11 mouse cellular contexts compared by ENCODE assay signal in the genomic region with DNA sequence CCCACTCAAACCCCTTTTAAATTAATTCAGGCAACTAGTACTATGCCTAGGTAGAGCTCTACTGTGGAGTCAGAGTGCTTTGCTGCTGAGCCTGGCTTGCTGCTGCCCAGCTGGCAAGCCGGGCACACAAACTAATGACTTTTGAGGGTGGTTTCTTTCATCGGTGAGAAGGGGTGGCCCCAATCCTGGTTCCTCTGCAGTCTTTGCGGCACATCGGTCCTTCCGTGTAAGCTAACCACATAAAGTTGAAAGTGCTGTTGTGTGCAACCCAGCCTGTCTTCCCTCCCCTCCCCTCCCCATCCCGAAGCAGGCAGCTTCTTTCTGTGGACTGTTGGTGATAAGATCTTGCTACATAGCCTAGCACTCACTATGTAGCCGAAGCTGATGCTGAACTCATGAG. TPM values are rescaled to one million over a fixed set of nuclear protein-coding genes. Genes with fewer than 3 reads are reported as not detected.
DNase-seq lines count a peak whose midpoint lies in the region; ATAC-seq lines count a peak whose summit lies in the region.
"Had no signal": no experiment of that assay in that cellular context is flagged by ENCODE, and none has a peak within 500 bp of the region (broad histone marks: within the 10 kb centered on the region; RNA-seq: fewer than 3 reads in every experiment).

No protein-coding gene starts in this region.

- no peak overlapping the region for H3K4me3 ChIP-seq in liver, embryonic 12.5 days
- H3K4me3 ChIP-seq: midbrain, embryonic 13.5 days had no signal

- H3K27ac ChIP-seq in liver, embryonic 12.5 days, result no peak overlapping the region
- H3K27ac ChIP-seq: midbrain, embryonic 13.5 days had no signal

- H3K4me1 ChIP-seq in liver, embryonic 12.5 days, result peaks cover 30% of the 10 kb centered on the region
- H3K4me1 ChIP-seq: midbrain, embryonic 13.5 days had no signal

- H3K27me3 ChIP-seq in liver, embryonic 12.5 days (replicated peaks), result peaks cover 9% of the 10 kb centered on the region; the same call in 1 of the 2 replicates
- H3K27me3 ChIP-seq: midbrain, embryonic 13.5 days; Patski had no signal

- no peak overlapping the region for H3K4me2 ChIP-seq in liver, embryonic 12.5 days
- H3K4me2 ChIP-seq: midbrain, embryonic 13.5 days had no signal

- H3K9me3 ChIP-seq in liver, embryonic 12.5 days (replicated peaks), result no peaks in the 10 kb centered on the region

- H3K9ac ChIP-seq in liver, embryonic 12.5 days, result no peak overlapping the region
- H3K9ac ChIP-seq: midbrain, embryonic 13.5 days had no signal

- DNase-seq in liver, result peak; percentile 37
- DNase-seq in brain, adult 2 months (ENCODE audit: low read depth, low spot score), result peak; percentile 44
- peak; percentile 72 for DNase-seq in thymus, postnatal 0 days (ENCODE audit: low spot score)
- DNase-seq in kidney, adult 11 months, result no peak
- no peak for DNase-seq in retina, postnatal 1 day
- no peak for DNase-seq in kidney, adult 8-10 months
- DNase-seq: heart, postnatal 4 days had no signal

- H3K36me3 ChIP-seq in liver, embryonic 12.5 days, result no peaks in the 10 kb centered on the region
- H3K36me3 ChIP-seq: midbrain, embryonic 13.5 days had no signal

- 18% methylated on average over 7 of the region's 7 CpGs for WGBS in liver, embryonic 12.5 days (ENCODE audit: insufficient replicate concordance)

- no peak for ATAC-seq in liver, embryonic 12.5 days
- ATAC-seq in megakaryocyte-erythroid progenitor cell, adult 5-6 weeks (replicated peaks; ENCODE audit: low FRiP score, low TSS enrichment, poor library complexity, severe bottlenecking), result peak; percentile 59
- ATAC-seq: midbrain, embryonic 13.5 days; Patski had no signal

RNA-seq across cellular contexts. Expression of gene Milr1, which starts 1.1 kb away (rescaled TPM):
- polyA plus RNA-seq in liver, embryonic 12.5 days (2016; fragmentation: Nextera tagmentation; extraction: Ambion mirVana), result 2.2 and 2.7 TPM in 2 replicates
- 1.3 and 2.7 TPM in 2 replicates for total RNA-seq in megakaryocyte-erythroid progenitor cell, adult 5-6 weeks (2014; fragmentation: Nextera tagmentation)
- 3.4 and 3.5 TPM in 2 replicates for total RNA-seq in megakaryocyte-erythroid progenitor cell, adult 5-6 weeks (2017)
- polyA plus RNA-seq in thymus, postnatal 0 days (2015; fragmentation: Nextera tagmentation; extraction: Ambion mirVana), result 8.2 and 11.4 TPM in 2 replicates

RNA-seq across cellular contexts. Expression of gene Pecam1, which starts 1.7 kb away (rescaled TPM):
- 10.7 and 12.3 TPM in 2 replicates for polyA plus RNA-seq in liver, embryonic 12.5 days (2016; fragmentation: Nextera tagmentation; extraction: Ambion mirVana)
- 9.2 and 11.1 TPM in 2 replicates for total RNA-seq in megakaryocyte-erythroid progenitor cell, adult 5-6 weeks (2014; fragmentation: Nextera tagmentation)
- 8.8 and 14.6 TPM in 2 replicates for total RNA-seq in megakaryocyte-erythroid progenitor cell, adult 5-6 weeks (2017)
- polyA plus RNA-seq in thymus, postnatal 0 days (2015; fragmentation: Nextera tagmentation; extraction: Ambion mirVana), result 60.8 and 61.8 TPM in 2 replicates

RNA-seq across cellular contexts. Expression of gene Polg2, which starts 27.2 kb away (rescaled TPM):
- 7.0 and 7.3 TPM in 2 replicates for polyA plus RNA-seq in liver, embryonic 12.5 days (2016; fragmentation: Nextera tagmentation; extraction: Ambion mirVana)
- 6.8 and 15.3 TPM in 2 replicates for total RNA-seq in megakaryocyte-erythroid progenitor cell, adult 5-6 weeks (2014; fragmentation: Nextera tagmentation)
- total RNA-seq in megakaryocyte-erythroid progenitor cell, adult 5-6 weeks (2017), result 16.4 and 18.1 TPM in 2 replicates
- polyA plus RNA-seq in thymus, postnatal 0 days (2015; fragmentation: Nextera tagmentation; extraction: Ambion mirVana), result 18.9 and 19.1 TPM in 2 replicates

RNA-seq across cellular contexts. Expression of gene Ddx5, which starts 36.9 kb away (rescaled TPM):
- polyA plus RNA-seq in liver, embryonic 12.5 days (2016; fragmentation: Nextera tagmentation; extraction: Ambion mirVana), result 174 and 177 TPM in 2 replicates
- total RNA-seq in megakaryocyte-erythroid progenitor cell, adult 5-6 weeks (2014; fragmentation: Nextera tagmentation), result 569 and 578 TPM in 2 replicates
- total RNA-seq in megakaryocyte-erythroid progenitor cell, adult 5-6 weeks (2017), result 1,198 and 1,708 TPM in 2 replicates
- 417 and 435 TPM in 2 replicates for polyA plus RNA-seq in thymus, postnatal 0 days (2015; fragmentation: Nextera tagmentation; extraction: Ambion mirVana)

RNA-seq across cellular contexts. Expression of gene Cep95, which starts 36.9 kb away (rescaled TPM):
- 12.6 and 12.7 TPM in 2 replicates for polyA plus RNA-seq in liver, embryonic 12.5 days (2016; fragmentation: Nextera tagmentation; extraction: Ambion mirVana)
- total RNA-seq in megakaryocyte-erythroid progenitor cell, adult 5-6 weeks (2014; fragmentation: Nextera tagmentation), result 52.0 and 58.1 TPM in 2 replicates
- total RNA-seq in megakaryocyte-erythroid progenitor cell, adult 5-6 weeks (2017), result 25.2 and 42.1 TPM in 2 replicates
- polyA plus RNA-seq in thymus, postnatal 0 days (2015; fragmentation: Nextera tagmentation; extraction: Ambion mirVana), result 20.7 and 23.6 TPM in 2 replicates

Comparison
In these comparisons a context has a peak if more than half of its experiments do, and no peak if none do; other contexts are left out.
1. DNase-seq: peak in liver (single experiment), brain, adult 2 months (single experiment) and thymus, postnatal 0 days (single experiment); none in kidney, adult 11 months (single experiment), retina, postnatal 1 day (single experiment) and kidney, adult 8-10 months (0 of 2).